Mouse (Mus musculus): Measurements from ENCODE around the gene Celf2.

Gene Celf2

GRCm38 (mm10) chr2:7001967-7002366, 507.4 kb downstream of the Celf2 start:
- DNase-seq = peak; percentile 66

- DNase-seq = no peak
Observed at GRCm38 (mm10) chr2:6991010-6991421, 518.3 kb downstream of the Celf2 start.

DNA sequence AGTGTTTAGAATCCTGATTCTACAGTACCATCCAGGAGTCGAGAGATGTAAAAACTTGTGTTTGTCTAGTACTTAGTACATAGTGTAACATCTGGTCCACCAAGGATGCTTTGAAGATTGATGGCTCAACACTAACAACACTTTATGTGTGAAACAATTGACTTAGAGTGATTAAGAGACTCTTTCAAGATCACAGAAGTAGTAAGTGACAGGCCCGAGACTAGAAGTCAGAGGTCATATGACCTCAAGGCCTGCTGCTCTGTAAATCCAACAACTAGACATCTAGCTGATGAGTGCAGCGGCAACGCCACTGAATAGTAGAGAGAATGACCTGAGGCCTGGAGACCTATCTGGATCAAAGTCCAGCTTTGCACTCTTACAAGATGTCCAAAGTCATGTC, 523.7 kb downstream of the Celf2 start:
- no peak for DNase-seq

DNA sequence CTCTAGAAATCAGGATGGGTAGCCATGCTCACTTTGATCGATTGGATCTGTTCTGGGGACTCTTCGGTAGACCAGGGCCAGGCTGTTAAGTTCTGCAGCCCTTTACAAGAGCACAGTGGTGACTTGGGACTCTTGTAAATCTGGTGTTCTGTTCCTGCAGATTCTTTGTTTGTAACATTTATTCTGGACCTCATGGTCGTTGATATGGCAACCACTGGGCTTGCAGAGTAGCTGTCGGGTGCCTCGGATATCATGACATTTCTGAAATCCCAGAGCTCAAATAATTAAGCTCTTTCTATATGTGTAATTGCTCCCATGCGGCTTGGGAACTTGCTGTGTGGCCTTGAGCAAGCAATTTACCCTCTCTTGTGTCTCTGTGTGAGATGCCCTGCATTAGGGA, 525.5 kb downstream of the Celf2 start:
- no peak for DNase-seq

DNA sequence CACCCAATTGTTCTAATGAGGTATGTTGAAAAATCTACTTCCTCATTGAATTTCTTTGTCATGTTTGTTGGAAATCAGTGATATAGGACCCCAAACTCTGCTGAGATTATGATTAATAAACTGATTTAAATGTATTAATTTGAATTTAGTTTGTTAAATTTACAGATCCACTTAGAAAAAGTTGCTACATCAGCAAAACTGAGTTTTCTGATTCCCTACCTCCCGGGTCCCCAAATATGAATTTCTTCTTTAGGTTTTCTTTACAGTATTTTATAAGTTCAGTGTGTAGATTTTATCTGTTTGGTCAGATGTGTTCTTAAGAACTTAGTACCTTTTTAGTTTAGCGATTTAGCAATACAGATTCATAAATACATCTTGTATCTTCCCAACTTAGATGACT, 533.1 kb downstream of the Celf2 start:
- DNase-seq = no peak

DNA sequence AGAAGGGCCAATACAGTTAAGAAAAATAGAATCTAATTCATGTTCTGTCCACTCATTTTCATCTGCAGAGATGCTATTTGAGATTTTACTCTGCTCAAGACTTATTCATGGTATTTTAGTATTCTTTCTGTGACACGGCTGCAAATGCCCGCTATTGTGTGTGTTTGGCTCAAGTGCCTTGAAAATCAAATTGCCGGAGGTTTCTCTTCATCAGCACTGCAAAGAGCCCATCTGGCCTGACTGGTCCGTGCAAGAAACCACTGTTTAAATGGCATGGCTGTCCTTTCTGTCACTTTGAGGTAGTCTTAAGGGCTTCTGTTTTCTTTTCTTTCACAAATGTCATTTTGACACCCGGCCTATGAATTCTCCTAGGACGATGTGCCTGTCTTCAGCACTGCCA, 540.1 kb downstream of the Celf2 start:
- no peak for DNase-seq

DNA sequence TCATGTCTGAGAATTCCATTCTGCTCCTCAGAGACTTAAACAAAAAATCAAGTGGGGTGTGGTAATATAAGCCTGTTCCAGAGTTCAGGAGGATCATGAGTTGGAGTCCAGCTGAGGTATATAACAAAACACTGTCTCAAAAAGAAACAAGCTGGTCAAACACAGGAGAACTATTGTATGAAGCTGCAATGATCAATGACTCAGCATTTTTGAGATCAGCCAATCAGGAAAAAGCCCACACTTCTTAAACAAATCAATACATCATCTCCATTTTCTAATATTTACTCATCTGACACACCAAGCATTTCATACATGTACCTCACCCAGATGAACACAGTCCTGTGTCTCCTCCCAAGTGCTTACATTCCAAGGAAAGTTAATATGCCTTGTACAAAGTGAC, 544.1 kb downstream of the Celf2 start:
- DNase-seq = no peak

DNA sequence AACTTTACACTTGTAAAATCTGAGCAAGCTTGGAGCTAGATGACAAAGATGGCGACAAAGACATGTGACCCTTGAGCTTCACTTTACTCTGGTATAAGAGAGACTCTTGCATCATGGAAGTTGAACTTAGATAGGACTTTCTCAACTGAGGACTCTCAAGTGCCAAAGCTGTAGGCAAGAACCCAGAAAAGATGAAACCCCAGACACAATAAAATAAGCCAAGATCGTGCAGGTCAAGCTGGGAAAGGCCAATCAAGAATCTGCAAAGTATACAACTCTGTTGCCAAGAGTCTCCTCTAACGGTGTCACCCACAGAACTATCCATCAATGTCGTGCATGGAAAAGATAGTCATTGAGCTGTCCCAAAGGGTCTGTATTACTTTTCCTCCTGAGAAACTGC, 558.7 kb downstream of the Celf2 start:
- no peak for DNase-seq

DNA sequence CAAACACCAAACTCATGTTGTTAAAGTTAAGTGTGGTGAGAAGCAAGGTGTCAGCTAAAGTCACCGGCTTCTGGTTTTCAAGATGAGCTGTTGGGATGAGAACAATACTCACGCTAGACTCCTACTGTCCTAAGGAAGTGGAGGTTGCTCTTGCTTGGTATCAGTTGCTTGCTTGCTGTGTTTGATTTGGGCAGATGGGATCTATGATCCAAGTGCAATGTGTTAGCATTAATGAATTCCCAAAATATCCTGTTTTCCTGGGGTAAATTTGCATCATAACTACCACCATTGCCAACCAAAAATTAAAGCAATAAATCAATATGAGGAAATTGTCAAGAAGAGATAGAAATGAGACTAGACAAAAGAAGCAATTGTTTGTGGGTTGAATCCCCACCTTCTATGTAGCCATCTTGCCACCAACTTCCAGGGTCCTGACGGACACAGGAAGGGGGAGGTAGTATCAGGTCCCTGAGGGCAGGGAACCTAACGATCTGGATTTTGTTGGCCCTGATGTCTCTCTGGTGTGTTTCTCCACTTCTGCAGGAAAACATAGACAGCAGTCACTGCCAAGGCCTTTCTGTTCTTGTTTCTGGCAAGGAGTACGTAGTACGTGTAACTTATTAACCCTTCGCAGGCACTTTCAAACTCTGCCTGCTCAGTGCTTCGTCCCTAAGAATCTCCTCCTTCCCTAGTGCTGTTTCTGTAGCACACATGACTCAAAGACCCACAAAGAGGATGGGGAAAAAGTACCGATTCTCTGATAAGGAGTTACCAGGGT, 563.5 kb downstream of the Celf2 start:
- no peak for DNase-seq

DNA sequence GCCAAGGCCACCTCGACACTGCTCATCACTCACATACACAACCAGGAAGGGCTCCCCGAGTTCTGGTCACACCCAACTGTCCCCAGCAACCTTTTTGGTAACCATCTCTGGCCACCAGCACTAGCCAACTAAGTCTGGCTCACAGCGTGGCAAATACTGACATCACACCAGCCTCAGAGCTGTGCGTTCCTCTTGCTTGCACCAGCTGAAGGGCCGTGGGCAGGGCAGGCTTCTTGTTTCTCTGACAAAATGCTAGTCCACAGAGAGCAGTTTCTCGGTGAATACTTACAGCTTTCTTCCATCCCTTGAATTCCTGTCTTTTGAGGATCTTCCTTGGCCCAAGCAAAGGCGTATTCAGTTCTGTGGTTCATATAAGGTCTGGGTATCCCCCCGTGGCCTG, 565.7 kb downstream of the Celf2 start:
- DNase-seq = no peak

- no peak for DNase-seq
Observed at GRCm38 (mm10) chr2:6942635-6943390, 566.5 kb downstream of the Celf2 start.

- no peak for DNase-seq
Observed at GRCm38 (mm10) chr2:6939143-6939542, 570.2 kb downstream of the Celf2 start.

- no peak for DNase-seq
Observed at GRCm38 (mm10) chr2:6933130-6933529, 576.2 kb downstream of the Celf2 start.

DNA sequence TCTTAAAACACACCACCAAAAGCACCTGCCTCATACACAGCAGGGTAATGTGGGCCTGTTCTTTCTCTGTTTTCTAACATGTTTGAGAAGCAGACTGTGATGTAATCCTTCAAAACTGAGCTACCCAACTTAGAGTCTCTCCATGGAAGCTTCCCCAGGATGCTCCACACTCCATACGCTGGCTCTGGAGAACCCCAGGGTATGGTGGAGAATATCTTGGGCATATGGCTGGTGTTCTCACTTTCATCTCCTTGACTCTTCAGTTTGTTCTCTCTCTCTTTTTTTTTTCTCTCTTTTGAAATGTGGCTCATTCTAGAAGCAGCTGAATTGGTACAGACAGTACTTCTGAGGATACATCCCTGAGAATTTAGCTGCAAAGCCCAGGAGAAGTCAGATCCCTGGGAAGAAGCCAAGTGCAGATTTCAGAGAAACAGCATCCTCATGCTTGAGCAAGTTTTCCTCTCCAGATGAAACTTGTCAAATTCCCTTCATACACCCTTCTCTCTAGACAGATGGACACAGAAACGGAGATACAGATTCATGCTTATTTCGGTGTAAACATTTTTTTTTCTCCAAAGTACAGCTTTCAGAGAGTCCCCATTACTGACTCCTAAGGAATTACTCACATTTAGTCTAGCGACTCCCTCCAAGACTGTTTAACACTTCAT, 581.5 kb downstream of the Celf2 start:
- no peak for DNase-seq

- no peak for DNase-seq
Observed at GRCm38 (mm10) chr2:6925505-6925904, 583.9 kb downstream of the Celf2 start.

GRCm38 (mm10) chr2:6923738-6924474, 585.5 kb downstream of the Celf2 start:
- DNase-seq = no peak

DNA sequence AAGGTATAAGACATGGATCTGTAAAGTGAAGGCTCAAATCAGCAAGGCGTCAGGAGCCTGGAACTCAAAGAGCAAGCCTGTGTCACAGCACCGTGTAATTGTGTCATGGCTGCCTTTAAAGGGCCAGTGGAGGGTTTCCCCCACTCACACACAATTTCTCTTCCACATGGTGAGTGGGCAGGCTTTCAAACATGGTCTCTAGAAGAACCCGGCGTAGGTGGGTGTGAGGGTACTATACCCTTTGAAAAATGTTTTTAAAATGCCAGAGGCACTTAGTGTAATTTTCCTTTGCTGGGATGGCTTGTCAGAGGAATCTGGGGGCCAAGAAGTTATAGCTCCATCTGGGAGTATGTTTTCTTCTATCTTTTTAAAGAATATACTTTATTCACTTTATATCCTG, 594.0 kb downstream of the Celf2 start:
- DNase-seq = no peak

- no peak for DNase-seq
Observed at GRCm38 (mm10) chr2:6913315-6913714, 596.0 kb downstream of the Celf2 start.

DNA sequence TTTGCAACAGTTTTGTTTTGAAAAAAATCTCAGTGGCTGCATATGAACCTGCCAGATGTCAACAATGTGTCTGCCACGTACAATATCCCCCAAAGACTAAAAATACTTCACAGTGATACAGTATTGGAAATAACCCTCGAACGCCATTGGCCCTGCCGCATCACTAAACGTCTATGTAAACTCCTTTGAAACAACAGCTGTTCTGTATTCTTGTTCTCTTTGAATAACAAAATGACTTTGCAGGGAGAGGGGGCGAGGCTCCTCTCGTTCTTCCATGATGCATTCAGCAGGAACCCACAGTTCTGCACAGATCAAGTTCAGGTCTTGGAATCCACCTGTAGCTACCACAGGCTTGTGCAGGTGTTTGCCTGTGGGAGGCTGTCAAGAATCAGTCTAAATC, 597.4 kb downstream of the Celf2 start:
- no peak for DNase-seq

GRCm38 (mm10) chr2:6909921-6910320, 599.4 kb downstream of the Celf2 start:
- DNase-seq = no peak

DNA sequence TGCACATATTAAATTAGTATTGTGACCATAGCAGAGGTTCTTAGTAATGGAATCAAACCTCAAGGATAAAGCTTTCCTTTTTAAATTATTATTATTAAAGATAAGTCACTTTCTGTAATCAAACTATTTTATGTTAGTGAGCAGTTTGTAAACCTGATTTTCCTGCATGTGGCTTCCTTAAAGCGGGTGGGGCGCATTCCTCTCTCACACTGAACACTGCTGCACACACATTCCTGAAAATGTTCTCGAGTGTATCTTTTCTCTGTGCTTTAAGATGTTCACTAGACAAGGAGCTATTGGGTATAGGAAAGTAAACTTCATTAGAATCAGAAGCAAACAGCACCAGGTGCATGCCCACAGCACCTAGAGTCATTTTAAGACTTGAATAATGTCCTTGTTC, 605.0 kb downstream of the Celf2 start:
- DNase-seq = no peak

DNA sequence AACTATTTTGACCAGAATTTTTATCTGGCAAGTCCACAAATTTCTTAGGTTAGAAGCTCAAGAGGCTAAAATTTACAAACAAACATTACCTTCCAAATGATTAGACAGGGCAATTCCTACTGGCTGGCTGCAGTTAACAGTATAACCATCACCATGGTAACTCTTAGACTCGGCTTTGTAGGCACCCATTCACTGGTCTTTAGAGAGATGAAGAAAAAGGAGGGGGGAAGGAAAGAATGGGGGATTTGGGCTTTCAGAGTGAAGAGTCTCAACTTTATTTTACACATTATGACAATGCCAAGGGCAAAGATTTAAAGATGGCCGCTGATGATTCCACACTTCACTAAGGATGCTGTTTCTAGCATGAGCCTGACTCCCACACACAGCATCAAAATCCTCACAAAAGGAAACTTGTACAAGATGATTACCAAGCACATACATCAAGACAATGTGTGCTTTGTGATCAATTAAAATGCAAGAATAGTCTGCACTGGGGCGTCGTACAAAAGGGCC, 606.1 kb downstream of the Celf2 start:
- no peak for DNase-seq

DNA sequence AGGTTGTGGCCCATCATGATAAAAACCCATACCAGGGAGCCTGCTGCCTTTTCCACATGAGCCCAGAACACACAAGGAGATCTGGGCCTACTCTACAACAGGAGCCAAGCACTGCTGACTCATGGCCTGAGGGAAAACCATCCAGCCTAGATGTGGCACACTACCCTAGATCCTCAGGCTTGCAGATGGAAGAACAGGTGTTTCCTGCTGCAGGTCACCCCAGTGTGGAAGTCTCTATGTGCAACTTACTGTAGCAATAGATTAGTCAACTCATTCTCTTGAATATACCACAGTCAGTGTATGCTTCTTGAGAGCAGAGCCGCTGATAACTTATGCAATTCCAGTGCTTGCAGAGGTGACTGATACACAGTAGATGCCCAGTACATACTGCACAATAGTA, 612.5 kb downstream of the Celf2 start:
- DNase-seq = no peak
